28 mouse cellular contexts compared by ENCODE assay signal in the genomic region with DNA sequence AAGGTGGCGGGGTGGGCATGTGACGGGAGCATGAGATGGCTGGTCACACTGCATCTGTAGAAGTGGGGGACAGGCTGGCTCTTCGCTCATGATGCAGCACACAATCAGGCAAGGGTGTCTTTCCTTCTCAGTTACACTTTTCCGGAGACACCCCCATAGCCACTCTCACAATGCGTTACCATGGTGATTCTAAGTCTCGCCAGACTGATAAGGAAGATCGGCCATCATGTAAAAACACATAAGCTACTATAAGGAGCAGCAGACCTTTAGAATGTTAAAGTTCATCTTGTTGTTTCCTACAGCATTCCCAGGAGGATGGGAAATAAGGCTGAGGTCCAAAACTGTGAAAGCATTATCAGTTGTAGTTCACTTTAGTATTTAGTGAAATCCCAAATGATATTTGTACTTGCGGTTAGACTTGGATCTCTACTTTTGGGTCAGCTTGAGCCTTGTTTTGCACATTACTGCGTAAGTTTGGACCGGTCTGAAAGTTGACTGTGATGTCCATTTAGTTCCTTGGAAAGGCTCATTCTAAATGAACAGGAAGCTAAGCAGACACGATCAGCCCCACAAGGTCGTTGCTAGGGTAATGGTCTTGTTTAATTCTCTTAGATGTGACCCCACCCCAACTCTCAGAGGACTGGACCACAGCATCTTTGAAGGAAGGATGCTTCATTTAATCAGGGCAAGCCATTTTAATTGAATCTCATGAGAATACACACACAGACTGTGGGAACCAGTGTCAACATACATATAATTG. TPM values are rescaled to one million over a fixed set of nuclear protein-coding genes. Genes with fewer than 3 reads are reported as not detected.
DNase-seq lines count a peak whose midpoint lies in the region; ATAC-seq and TF ChIP-seq lines count a peak whose summit lies in the region.
"Had no signal": no experiment of that assay in that cellular context is flagged by ENCODE, and none has a peak within 500 bp of the region (broad histone marks: within the 10 kb centered on the region; RNA-seq: fewer than 3 reads in every experiment).

No protein-coding gene starts in this region.

- WGBS in forebrain, postnatal 0 days: 80% methylated on average over 12 of the region's 12 CpGs
- WGBS in forebrain, embryonic 12.5 days: 89% methylated on average over 12 of the region's 12 CpGs
- 66% methylated on average over 12 of the region's 12 CpGs for WGBS in heart, postnatal 0 days
- WGBS in hindbrain, embryonic 10.5 days: 89% methylated on average over 12 of the region's 12 CpGs

- no peaks in the 10 kb centered on the region for H3K9me3 ChIP-seq in forebrain, postnatal 0 days (ENCODE audit: low read length)
- no peaks in the 10 kb centered on the region for H3K9me3 ChIP-seq in forebrain, embryonic 12.5 days
- no peaks in the 10 kb centered on the region for H3K9me3 ChIP-seq in heart, postnatal 0 days (replicated peaks; ENCODE audit: control insufficient read depth, low read length)
- H3K9me3 ChIP-seq in hindbrain, embryonic 10.5 days: no peaks in the 10 kb centered on the region
- H3K9me3 ChIP-seq: megakaryocyte, embryonic 14.5 days; neural tube, embryonic 13.5 days had no signal

- no peak overlapping the region for H3K4me3 ChIP-seq in forebrain, postnatal 0 days (ENCODE audit: low read depth, low read length)
- H3K4me3 ChIP-seq in forebrain, embryonic 12.5 days (replicated peaks): no peak overlapping the region
- H3K4me3 ChIP-seq in heart, postnatal 0 days (ENCODE audit: low read depth, low read length): no peak overlapping the region
- no peak overlapping the region for H3K4me3 ChIP-seq in hindbrain, embryonic 10.5 days
- H3K4me3 ChIP-seq: erythroblast, embryonic 14.5 days; megakaryocyte, embryonic 14.5 days; neural tube, embryonic 13.5 days had no signal

- H3K27me3 ChIP-seq in forebrain, postnatal 0 days (ENCODE audit: insufficient read depth, low read length): no peaks in the 10 kb centered on the region
- H3K27me3 ChIP-seq in forebrain, embryonic 12.5 days: no peaks in the 10 kb centered on the region
- no peaks in the 10 kb centered on the region for H3K27me3 ChIP-seq in heart, postnatal 0 days (ENCODE audit: control insufficient read depth, insufficient read depth, low read length)
- H3K27me3 ChIP-seq in hindbrain, embryonic 10.5 days (ENCODE audit: insufficient read depth, poor library complexity, severe bottlenecking): no peaks in the 10 kb centered on the region
- H3K27me3 ChIP-seq: neural tube, embryonic 13.5 days had no signal

- no peak for TF ChIP-seq CTCF in forebrain, postnatal 0 days (IDR thresholded peaks at IDR 0.05; ENCODE audit: low read depth)
- no peak for TF ChIP-seq CTCF in heart, postnatal 0 days (IDR thresholded peaks at IDR 0.05; ENCODE audit: low read depth)

- peak; percentile 47 for ATAC-seq in forebrain, postnatal 0 days
- no peak for ATAC-seq in forebrain, embryonic 12.5 days (ENCODE audit: low FRiP score)
- ATAC-seq in heart, postnatal 0 days (ENCODE audit: insufficient read depth, low read depth): peak; percentile 27; the same call in 1 of the 2 replicates
- ATAC-seq: forebrain, embryonic 14.5 days; liver, postnatal 0 days had no signal

- no peak for TF ChIP-seq EP300 in heart, postnatal 0 days (IDR thresholded peaks at IDR 0.05; ENCODE audit: low read depth)

- H3K36me3 ChIP-seq in forebrain, postnatal 0 days (ENCODE audit: insufficient read depth): no peaks in the 10 kb centered on the region
- no peaks in the 10 kb centered on the region for H3K36me3 ChIP-seq in forebrain, embryonic 12.5 days (replicated peaks)
- no peaks in the 10 kb centered on the region for H3K36me3 ChIP-seq in heart, postnatal 0 days (replicated peaks; ENCODE audit: control insufficient read depth, insufficient read depth, low read length)
- no peaks in the 10 kb centered on the region for H3K36me3 ChIP-seq in hindbrain, embryonic 10.5 days
- H3K36me3 ChIP-seq: neural tube, embryonic 13.5 days had no signal

- H3K27ac ChIP-seq in forebrain, postnatal 0 days (ENCODE audit: low read depth, low read length): no peak overlapping the region
- H3K27ac ChIP-seq in forebrain, embryonic 12.5 days: no peak overlapping the region
- peak overlapping the region; percentile 76 for H3K27ac ChIP-seq in heart, postnatal 0 days (ENCODE audit: low read depth)
- H3K27ac ChIP-seq in hindbrain, embryonic 10.5 days: no peak overlapping the region
- H3K27ac ChIP-seq: kidney, postnatal 0 days; neural tube, embryonic 13.5 days had no signal

- no peaks in the 10 kb centered on the region for H3K4me1 ChIP-seq in forebrain, postnatal 0 days (ENCODE audit: insufficient read depth)
- no peaks in the 10 kb centered on the region for H3K4me1 ChIP-seq in forebrain, embryonic 12.5 days
- H3K4me1 ChIP-seq in heart, postnatal 0 days (ENCODE audit: control insufficient read depth, insufficient read depth): peaks cover 4% of the 10 kb centered on the region; the same call in 1 of the 2 replicates
- peaks cover 14% of the 10 kb centered on the region for H3K4me1 ChIP-seq in hindbrain, embryonic 10.5 days (replicated peaks)
- H3K4me1 ChIP-seq: megakaryocyte, embryonic 14.5 days; neural tube, embryonic 13.5 days had no signal

- peak; percentile 53 for DNase-seq in forebrain, postnatal 0 days
- peak; percentile 73 for DNase-seq in heart, adult 8-10 months (ENCODE audit: low spot score)
- DNase-seq in heart, postnatal 14 days: no peak
- DNase-seq in brain, adult 2 months (ENCODE audit: low read depth, low spot score): peak; percentile 69
- no peak for DNase-seq in heart, postnatal 0 days (ENCODE audit: low spot score)
- no peak for DNase-seq in hindbrain, embryonic 10.5 days (ENCODE audit: low spot score)
- DNase-seq: adrenal gland, postnatal 36 days; cerebellum, adult 2 months; cerebellum, postnatal 36 days; kidney, adult 11 months; left cerebral cortex, postnatal 4 days; liver; liver, postnatal 0 days; lung, postnatal 10 days; midbrain, embryonic 14.5 days; thymus, postnatal 25 days had no signal

- no peak overlapping the region for H3K9ac ChIP-seq in forebrain, postnatal 0 days
- no peak overlapping the region for H3K9ac ChIP-seq in forebrain, embryonic 12.5 days
- no peak overlapping the region for H3K9ac ChIP-seq in heart, postnatal 0 days (replicated peaks; ENCODE audit: low read depth, low read length)
- H3K9ac ChIP-seq: liver, postnatal 0 days; neural tube, embryonic 13.5 days had no signal

- no peak overlapping the region for H3K4me2 ChIP-seq in forebrain, postnatal 0 days (ENCODE audit: low read depth)
- no peak overlapping the region for H3K4me2 ChIP-seq in forebrain, embryonic 12.5 days
- H3K4me2 ChIP-seq in heart, postnatal 0 days (ENCODE audit: low read depth, low read length): no peak overlapping the region
- H3K4me2 ChIP-seq: neural tube, embryonic 13.5 days had no signal

- intact Hi-C loops in heart, postnatal 14 days (cut with DNase I): no loop called here

RNA-seq across cellular contexts. Expression of a gene that starts 13.2 kb away (rescaled TPM):
- 342 and 344 TPM in 2 replicates for total RNA-seq in forebrain, postnatal 0 days (2014; rRNA removed)
- polyA plus RNA-seq in forebrain, postnatal 0 days (2015; fragmentation: Nextera tagmentation; extraction: Ambion mirVana): 239 and 282 TPM in 2 replicates
- 26.5 and 27.5 TPM in 2 replicates for polyA plus RNA-seq in forebrain, embryonic 12.5 days (2016; fragmentation: Nextera tagmentation; extraction: Ambion mirVana)
- total RNA-seq in heart, adult 8-10 months (2022): 100 to 1,000 TPM; 165 to 223 (median 203) TPM
- 100 to 1,000 TPM; 335 to 337 TPM for total RNA-seq in heart, postnatal 14 days (2021)
- 123 and 168 TPM in 2 replicates for total RNA-seq in heart, postnatal 0 days (2014; rRNA removed; ENCODE audit: low replicate concordance)
- polyA plus RNA-seq in heart, postnatal 0 days (2015; fragmentation: Nextera tagmentation; extraction: Ambion mirVana): 97.3 and 99.0 TPM in 2 replicates
- polyA plus RNA-seq in hindbrain, embryonic 10.5 days (2016; fragmentation: Nextera tagmentation; extraction: Ambion mirVana): 40.6 and 45.9 TPM in 2 replicates
- total RNA-seq: MEL had no signal
- polyA plus RNA-seq: erythroblast, embryonic 14.5 days had no signal

RNA-seq across cellular contexts. Expression of a gene that starts 43.8 kb away (rescaled TPM):
- total RNA-seq in forebrain, postnatal 0 days (2014; rRNA removed): not detected in 2 replicates
- polyA plus RNA-seq in forebrain, postnatal 0 days (2015; fragmentation: Nextera tagmentation; extraction: Ambion mirVana): not detected in 2 replicates
- polyA plus RNA-seq in forebrain, embryonic 12.5 days (2016; fragmentation: Nextera tagmentation; extraction: Ambion mirVana): not detected in 2 replicates
- not detected for total RNA-seq in heart, adult 8-10 months (2022)
- total RNA-seq in heart, postnatal 14 days (2021): not detected
- total RNA-seq in heart, postnatal 0 days (2014; rRNA removed; ENCODE audit: low replicate concordance): not detected in 2 replicates
- not detected in 2 replicates for polyA plus RNA-seq in heart, postnatal 0 days (2015; fragmentation: Nextera tagmentation; extraction: Ambion mirVana)
- not detected in 2 replicates for polyA plus RNA-seq in hindbrain, embryonic 10.5 days (2016; fragmentation: Nextera tagmentation; extraction: Ambion mirVana)
- total RNA-seq: adrenal gland, postnatal 36 days; heart, postnatal 36 days; left cerebral cortex, postnatal 4 days; MEL had no signal
- polyA plus RNA-seq: embryonic facial prominence, embryonic 11.5 days; erythroblast, embryonic 14.5 days; forebrain, embryonic 14.5 days; kidney, postnatal 0 days; liver, postnatal 0 days; midbrain, embryonic 14.5 days; neural tube, embryonic 13.5 days; testis, adult 2 months had no signal

RNA-seq across cellular contexts. Expression of a gene that starts 49.3 kb away (rescaled TPM):
- not detected in 2 replicates for total RNA-seq in forebrain, postnatal 0 days (2014; rRNA removed)
- 0.52 and 1.1 TPM in 2 replicates for polyA plus RNA-seq in forebrain, postnatal 0 days (2015; fragmentation: Nextera tagmentation; extraction: Ambion mirVana)
- not detected in 2 replicates for polyA plus RNA-seq in forebrain, embryonic 12.5 days (2016; fragmentation: Nextera tagmentation; extraction: Ambion mirVana)
- not detected for total RNA-seq in heart, adult 8-10 months (2022)
- total RNA-seq in heart, postnatal 14 days (2021): not detected
- not detected in 2 replicates for total RNA-seq in heart, postnatal 0 days (2014; rRNA removed; ENCODE audit: low replicate concordance)
- not detected in 2 replicates for polyA plus RNA-seq in heart, postnatal 0 days (2015; fragmentation: Nextera tagmentation; extraction: Ambion mirVana)
- not detected in 2 replicates for polyA plus RNA-seq in hindbrain, embryonic 10.5 days (2016; fragmentation: Nextera tagmentation; extraction: Ambion mirVana)
- total RNA-seq: adrenal gland, postnatal 36 days; heart, postnatal 36 days; layer of hippocampus, adult 18-20 months; left cerebral cortex, adult 18-20 months; left cerebral cortex, postnatal 4 days; MEL had no signal
- polyA plus RNA-seq: cerebellum, adult 2 months; embryonic facial prominence, embryonic 11.5 days; erythroblast, embryonic 14.5 days; kidney, postnatal 0 days; liver, postnatal 0 days; midbrain, embryonic 14.5 days; neural tube, embryonic 13.5 days had no signal

Comparison
In these comparisons a context has a peak if more than half of its experiments do, and no peak if none do; other contexts are left out.
1. DNase-seq: peak in forebrain, postnatal 0 days (single experiment), heart, adult 8-10 months (single experiment) and brain, adult 2 months (single experiment); none in heart, postnatal 14 days (0 of 2), heart, postnatal 0 days (single experiment) and hindbrain, embryonic 10.5 days (single experiment).